Mouse (Mus musculus) layer of hippocampus, adult 11-12 months (tissue): ENCODE results near the gene Traf3.

Experiments
- DNase-seq: peaks from one replicate; pipeline ENCODE4 v3.0.0; 2022; ENCODE audit warnings: low spot score

Traf3 gene

DNA sequence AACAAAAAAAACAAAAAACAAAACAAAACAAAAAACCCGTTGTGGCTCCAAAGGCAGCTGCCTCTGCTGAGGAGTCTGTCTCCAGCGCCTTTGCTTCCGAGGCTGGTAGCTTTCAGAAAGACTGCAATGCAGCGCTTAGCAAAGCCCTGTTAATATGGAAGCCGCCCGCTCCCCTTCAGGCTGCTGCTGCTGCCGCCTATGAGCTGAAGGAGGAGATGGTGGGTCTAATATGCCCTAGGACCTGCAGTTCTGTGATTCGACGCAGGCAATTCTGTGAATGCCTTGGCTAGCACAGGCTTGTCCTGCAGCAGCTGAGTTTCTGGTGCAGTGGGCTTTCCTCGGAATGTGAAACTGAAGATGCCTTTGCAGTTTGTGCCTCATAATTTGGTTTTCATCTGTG lies 36.9 kb downstream of the Traf3 start:
- DNase-seq: peak; percentile 16

DNA sequence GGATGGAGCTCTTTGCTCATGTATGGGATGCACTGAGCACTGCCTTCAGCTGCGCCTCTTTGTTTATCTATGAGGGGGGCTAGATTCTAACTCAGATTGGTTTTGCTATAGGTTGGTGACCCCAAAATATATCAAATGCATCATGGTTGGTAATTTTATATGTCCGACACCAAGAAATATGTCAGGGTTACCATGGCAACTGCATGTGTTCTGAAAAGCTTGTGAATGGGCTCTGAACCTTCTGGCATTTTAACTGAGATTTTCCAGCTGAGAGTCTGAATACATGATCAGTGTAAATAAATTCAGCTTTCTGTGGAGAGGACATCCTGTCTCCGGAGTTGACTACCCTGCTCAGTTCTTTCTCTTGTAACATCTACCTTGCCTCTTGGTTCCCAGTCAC lies 37.8 kb downstream of the Traf3 start:
- DNase-seq: peak; percentile 26

GRCm38 (mm10) chr12:111207641-111208040 lies 41.5 kb downstream of the Traf3 start:
- DNase-seq: no peak

GRCm38 (mm10) chr12:111211729-111212128 lies 45.6 kb downstream of the Traf3 start:
- no peak for DNase-seq

DNA sequence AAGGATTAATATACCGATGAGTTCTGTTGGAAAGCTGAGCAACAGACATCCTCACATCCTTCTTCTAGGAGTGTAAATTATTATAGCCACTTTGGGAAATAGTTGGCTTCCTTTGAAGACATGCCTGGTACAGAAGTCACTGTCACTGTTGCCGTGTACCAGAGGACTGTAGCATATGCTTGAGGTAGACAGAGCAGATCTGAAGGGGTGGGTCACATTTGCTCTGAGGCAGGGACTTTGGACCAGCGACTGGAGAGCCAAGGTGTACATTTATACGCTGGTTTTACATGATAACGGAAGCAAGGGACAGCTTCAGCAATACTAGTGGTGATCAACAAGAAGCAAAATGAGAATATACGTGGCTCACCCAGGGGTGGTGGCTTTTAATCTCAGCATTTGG lies 52.7 kb downstream of the Traf3 start:
- DNase-seq: no peak

DNA sequence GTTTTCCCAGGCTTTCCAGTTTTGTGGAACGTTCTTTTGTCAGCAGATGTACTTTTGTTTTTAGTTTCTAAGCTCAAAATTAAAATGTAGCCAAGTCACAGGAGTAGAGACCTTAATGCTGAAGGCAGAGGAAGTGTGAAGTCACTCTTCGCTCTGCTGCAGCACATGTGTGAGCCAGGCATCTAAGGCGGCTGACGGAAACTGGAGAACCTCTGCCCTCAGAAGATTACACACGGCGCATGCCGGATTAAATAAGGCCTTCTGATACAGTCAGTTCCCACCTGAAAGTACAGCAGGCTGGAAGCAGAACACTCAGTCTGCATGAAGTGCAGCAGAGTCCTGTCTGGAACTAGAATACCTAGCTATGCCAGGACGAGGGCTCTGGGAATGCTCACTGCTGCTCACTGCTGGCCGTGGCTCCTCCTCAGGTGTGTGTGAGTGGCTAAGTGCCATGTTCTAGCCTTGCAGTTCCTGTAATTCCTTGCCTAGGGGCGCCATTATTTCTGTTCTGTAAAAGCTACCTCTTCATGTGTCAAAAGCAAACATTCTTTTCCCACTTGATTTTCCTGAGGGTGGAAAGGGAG lies 59.1 kb downstream of the Traf3 start:
- DNase-seq: no peak

GRCm38 (mm10) chr12:111227410-111227809 lies 61.2 kb downstream of the Traf3 start:
- DNase-seq: no peak

DNA sequence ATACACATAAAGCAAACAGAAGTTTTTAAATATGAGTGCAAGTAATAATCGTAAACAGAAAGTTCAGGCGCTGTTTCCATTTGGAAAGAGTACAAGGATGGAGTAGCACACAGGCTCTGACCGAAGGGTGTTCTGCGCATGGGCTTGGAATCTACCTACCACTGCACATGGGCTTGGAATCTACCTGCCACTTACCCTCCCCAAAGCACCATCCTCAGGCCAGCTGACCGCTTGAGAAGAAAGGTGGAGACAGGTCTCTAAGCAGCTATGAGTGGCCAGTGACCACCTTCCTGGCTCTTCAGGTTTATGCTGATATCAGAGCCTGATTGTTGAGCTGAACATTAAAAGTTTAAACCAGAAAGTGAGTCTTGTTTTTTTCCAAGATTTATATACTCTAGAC lies 62.3 kb downstream of the Traf3 start:
- DNase-seq: no peak

- no peak for DNase-seq
These were observed 64.6 kb downstream of the Traf3 start for GRCm38 (mm10) chr12:111230793-111231192.

DNA sequence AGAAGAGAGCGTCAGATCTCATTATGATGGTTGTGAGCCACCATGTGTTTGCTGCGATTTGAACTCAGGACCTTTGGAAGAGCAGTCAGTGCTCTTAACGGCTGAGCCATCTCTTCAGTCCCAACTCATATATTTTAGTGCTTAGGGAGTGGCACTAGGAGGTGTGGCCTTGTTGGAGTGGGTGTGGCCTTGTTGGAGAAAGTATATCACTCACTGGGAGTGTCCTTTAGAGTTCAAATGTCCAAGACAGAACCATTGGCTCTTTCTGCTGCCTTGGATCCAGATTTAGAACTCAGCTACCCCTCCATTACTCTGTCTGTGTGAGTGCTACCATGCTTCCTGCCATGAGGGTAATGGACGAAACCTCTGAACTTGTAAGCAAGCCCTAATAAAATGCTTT lies 67.6 kb downstream of the Traf3 start:
- no peak for DNase-seq

- no peak for DNase-seq
These were observed 68.2 kb downstream of the Traf3 start for GRCm38 (mm10) chr12:111234383-111234782.

GRCm38 (mm10) chr12:111235631-111236030 lies 69.5 kb downstream of the Traf3 start:
- DNase-seq: no peak

DNA sequence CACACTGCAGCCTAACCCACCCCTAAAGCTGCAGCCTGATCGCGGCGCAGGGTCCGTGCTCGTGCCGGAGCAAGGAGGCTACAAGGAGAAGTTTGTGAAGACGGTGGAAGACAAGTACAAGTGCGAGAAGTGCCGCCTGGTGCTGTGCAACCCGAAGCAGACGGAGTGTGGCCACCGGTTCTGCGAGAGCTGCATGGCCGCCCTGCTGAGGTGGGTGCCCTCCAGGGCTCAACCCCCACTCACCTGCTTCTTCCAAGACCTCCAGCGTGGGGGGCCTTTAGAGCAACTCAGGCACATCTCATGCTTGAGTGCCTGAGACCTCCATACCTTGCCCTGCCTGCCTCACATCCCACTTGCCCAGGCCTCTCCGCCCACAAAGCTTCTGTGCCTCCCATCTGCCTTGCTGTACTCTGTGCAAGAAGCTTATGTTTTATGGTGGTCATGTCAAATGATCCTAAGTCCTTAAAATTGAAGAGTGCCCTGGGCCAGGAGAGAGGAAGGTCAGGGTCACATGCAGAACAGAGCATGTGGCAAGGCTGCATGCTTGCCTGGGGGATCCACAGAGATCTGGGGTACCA lies 71.5 kb downstream of the Traf3 start:
- DNase-seq: peak; percentile 41

- no peak for DNase-seq
These were observed 72.2 kb downstream of the Traf3 start for GRCm38 (mm10) chr12:111238345-111238744.

GRCm38 (mm10) chr12:111238778-111239177 lies 72.6 kb downstream of the Traf3 start:
- peak; percentile 48 for DNase-seq

- DNase-seq: no peak
These were observed 73.8 kb downstream of the Traf3 start for GRCm38 (mm10) chr12:111239930-111240329.

DNA sequence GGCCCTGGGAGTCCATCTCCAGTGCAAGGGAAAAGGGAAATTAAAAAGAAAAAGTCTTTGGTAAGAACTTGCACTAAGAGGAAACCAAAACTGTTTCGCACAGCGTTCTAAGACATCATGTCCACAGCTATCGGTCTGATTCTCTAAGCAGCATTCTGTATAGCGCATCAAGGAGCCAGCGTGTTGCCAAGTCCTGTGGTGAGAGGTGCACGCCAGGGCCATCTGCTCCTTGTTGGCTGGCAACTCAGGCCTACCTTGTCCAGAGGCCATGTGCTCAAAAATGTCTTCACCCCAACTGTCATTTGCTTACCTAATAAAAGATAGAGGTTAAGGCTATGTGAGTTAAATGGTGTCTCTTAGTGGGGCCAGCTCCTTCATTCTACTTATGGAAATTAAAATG lies 75.7 kb downstream of the Traf3 start:
- DNase-seq: no peak

- no peak for DNase-seq
These were observed 76.2 kb downstream of the Traf3 start for GRCm38 (mm10) chr12:111242346-111242745.

- no peak for DNase-seq
These were observed 77.6 kb downstream of the Traf3 start for GRCm38 (mm10) chr12:111243733-111244132.

- DNase-seq: no peak
These were observed 78.9 kb downstream of the Traf3 start for GRCm38 (mm10) chr12:111245070-111245469.

DNA sequence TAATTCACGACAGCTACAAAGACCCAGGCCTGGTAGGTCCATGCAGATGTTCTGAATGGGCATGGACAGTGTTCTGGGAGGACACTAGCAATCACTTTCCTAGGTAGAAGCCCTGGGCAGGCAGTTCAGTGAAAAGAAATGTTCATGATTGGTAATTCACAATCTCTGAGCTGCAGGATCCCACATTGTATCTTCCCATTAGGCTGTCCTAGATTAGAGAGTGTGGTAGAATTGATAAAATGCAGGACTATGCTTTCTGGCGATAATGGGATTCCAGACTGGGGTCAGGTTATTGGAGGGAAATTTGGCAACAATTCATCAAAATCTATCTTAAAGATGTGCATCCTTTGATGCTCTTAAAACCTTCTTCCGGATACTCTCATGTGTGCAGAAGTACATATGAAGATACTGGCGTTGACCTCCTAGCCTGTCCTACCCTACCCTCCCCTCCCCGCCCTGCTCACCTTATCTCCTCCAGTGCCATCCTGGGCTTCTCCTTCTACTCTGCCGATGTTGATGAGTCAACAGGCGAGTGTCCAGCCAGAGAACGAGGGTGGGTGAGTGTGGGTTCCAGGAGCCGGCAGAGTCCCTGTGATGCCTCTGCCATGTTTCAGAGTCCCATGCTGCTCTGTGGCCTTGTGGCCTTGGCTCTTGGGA lies 80.8 kb downstream of the Traf3 start:
- no peak for DNase-seq

DNA sequence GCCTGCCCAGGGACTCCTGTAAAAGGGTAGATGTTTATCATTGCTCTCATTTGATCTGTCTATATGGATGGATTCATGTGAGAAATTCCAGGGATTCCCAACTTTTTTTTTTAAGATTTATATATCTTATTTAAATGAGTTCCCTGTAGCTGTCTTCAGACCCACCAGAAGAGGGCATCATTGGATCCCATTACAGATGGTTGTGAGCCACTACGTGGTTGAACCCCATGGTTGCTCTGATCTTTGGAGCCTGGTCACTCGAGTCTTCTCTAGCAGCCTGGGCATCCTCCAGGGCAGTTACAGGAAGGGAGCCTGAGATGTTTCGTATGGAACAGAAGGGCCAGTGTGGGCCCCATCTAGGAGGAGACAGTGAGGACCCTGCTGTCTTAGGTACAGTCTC lies 82.9 kb downstream of the Traf3 start:
- DNase-seq: no peak

- no peak for DNase-seq
These were observed 83.9 kb downstream of the Traf3 start for GRCm38 (mm10) chr12:111250116-111250515.

- no peak for DNase-seq
These were observed 85.1 kb downstream of the Traf3 start for GRCm38 (mm10) chr12:111251227-111251626.
